Mouse (Mus musculus) left cerebral cortex, postnatal 14 days (tissue): ENCODE data around the gene Fat1. TPM values are rescaled to one million over a fixed set of nuclear protein-coding genes. Genes with fewer than 3 reads are reported as not detected.
"Not testable (repeated sequence)": the region's sequence is repeated elsewhere in the genome, so short reads cannot be mapped to it uniquely, and the experiment has no call there.

ENCODE experiments used
- DNase-seq, 2 experiments: peaks; one replicate each; pipeline ENCODE4 v3.0.0; 2021 to 2022; ENCODE audit warnings: low spot score in 2 of 2, mixed read lengths in 1 of 2
- intact Hi-C: fragments of 180-260 bp; cut with DNase I; formaldehyde crosslinking; loops from one replicate; pipeline ENCODE4 v1.15.1; 2025
- total RNA-seq, 2 experiments: library from RNA; stranded (reverse); gene quantifications; 2 replicates each; pipeline ENCODE4 v1.2.3; 2021

Gene Fat1
- total RNA-seq, 2 experiments from 2014 or later = 34.2 to 37.4 TPM

- intact Hi-C loops = no loop called here
- no peak for DNase-seq
Observed at GRCm38 (mm10) chr8:45052618-45053017, 117.4 kb downstream of the Fat1 start.

DNA sequence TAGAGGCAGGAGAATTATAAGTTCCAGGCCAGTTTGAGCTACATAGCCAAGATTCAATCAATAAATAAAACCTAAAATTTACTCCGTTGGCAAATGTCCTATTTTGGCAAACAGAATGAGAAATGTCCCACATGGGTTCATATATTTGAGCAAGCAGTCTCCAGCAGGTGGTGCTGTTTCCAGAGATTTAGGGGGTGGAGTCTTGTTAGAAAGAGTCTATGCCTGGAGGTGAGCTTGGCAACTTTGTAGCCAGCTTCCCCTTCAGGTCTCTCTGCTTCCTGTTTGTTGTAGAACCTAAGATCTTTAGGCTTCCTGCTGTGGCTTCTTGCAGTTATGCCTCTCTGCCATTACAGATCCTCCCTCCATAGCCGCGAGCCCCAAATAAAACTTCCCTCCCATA lies 120.3 kb downstream of the Fat1 start:
- intact Hi-C loops = no loop called here
- no peak for DNase-seq

DNA sequence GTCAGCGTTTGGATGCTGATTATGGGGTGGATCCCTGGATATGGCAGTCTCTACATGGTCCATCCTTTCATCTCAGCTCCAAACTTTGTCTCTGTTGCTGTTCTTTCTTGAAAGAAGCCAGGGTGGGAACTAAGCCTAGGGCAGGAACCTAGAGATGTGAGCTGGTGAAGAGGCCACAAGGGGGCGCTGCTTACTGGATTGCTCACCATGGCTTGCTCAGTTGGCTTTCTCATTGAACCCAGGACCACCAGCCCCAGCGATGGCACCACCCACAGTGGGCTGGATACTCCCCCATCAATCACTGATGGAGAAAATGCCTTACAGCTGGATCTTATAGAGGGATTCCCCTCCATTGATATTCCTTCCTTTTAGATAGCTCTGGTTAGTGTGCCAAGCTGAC lies 121.6 kb downstream of the Fat1 start:
- intact Hi-C loops = no loop called here
- DNase-seq = no peak

GRCm38 (mm10) chr8:45060083-45060482 lies 124.8 kb downstream of the Fat1 start:
- intact Hi-C loops = no loop called here
- DNase-seq = no peak

DNA sequence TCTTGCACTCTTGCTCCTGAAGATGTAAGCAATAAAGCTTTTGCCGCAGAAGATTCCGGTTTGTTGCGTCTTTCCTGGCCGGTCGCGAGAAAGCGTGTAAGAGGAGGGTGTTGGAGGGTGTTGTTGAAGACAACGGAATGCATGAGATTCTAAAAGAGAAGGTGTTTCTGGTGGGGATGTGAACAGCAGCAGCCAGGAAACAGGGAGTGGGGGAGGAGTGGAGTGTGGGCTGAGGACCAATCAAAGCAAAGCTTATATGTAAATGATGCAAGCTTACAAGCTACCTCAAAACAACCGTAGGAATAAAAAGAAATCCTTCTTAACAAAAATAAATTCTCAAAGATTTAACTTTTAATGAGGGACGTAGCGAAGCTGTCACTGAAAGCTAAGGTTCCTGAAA lies 127.1 kb downstream of the Fat1 start:
- no peak for DNase-seq
- intact Hi-C loops = no loop called here

- intact Hi-C loops = no loop called here
Observed at GRCm38 (mm10) chr8:45062982-45063924, 128.0 kb downstream of the Fat1 start.

DNA sequence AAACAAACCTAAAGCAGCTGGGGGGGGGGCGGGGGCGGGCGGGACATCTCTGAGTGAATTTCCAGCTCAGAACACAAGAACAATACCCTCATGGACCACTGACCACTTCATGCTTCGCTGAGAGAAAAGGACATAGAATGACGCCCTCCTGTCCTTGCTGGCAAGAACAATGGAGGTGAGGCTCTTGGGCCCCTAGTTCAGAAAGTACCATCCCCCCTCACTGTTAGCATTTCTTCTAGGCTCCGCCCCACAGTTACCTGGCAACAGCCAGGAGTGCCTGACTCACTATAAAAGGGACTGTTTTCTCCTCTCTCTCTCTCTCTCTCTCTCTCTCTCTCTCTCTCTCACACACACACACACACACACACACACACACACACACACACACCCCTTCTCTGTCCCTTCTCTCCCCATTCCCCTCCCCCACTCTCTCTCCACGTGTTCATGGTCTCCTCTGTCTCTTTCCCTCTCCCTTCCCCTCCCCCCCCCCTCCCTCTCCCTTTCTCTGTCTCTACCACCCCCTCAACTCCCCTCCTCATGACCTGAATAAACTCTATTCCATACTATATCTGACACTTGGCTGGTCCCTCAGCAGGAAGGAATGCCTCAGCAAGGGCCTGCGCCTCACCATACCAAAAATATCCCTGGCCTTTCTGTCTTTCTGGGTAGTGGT lies 129.1 kb downstream of the Fat1 start:
- intact Hi-C loops = no loop called here
- DNase-seq = no peak

More at GRCm38 (mm10) chr8:45062982-45063924, 128.0 kb downstream of the Fat1 start:
- no peak for DNase-seq

DNA sequence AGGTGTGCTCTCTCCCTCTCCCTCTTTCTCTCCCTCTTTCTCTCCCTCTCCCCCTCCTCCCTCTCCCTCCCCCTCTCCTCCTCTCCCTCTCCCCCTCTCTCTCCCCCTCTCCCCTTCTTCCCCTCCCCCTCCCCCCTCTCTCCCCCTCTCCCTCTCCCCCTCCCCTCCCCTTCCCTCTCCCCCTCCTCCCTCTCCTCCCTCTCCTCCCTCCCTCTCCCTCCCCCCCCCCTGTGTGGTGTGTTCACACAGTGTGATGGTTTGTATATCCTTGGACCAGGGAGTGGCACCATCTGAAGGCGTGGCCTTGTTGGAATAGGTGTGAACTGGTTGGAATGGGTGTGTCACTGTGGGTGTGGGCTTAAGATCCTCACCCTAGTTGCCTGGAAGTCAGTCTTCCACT lies 130.1 kb downstream of the Fat1 start:
- intact Hi-C loops, DNase-seq: not testable (repeated sequence)

GRCm38 (mm10) chr8:45068759-45069386 lies 133.6 kb downstream of the Fat1 start, which contains the start of gene Mtnr1a:
Gene Mtnr1a, plus strand, starts transcription at chr8:45069137.
- DNase-seq = peak; percentile 82 to 94
- intact Hi-C loops = loop anchor here (1.0 kb wide), 1 partner anchor 167 kb away; no protein-coding TSS in a partner anchor

DNA sequence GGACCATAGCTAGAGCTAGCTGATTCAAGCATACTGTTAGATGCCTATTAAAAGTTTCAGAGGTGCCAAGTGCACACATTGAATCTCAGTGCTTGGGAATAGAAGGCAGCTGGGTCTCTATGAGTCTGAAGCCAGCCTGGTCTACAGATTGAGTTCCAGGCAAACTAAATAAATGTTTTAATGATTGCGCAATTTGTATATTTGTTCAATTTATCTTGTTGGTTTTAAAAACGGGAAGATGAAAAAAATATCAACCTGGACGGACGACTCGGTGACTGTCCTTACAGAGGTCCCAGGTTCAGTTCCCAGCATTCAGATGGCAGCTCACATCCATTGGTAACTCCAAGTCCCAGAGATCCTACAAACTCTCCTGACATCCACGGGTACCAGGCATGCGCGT lies 135.7 kb downstream of the Fat1 start:
- DNase-seq = no peak
- intact Hi-C loops = no loop called here

DNA sequence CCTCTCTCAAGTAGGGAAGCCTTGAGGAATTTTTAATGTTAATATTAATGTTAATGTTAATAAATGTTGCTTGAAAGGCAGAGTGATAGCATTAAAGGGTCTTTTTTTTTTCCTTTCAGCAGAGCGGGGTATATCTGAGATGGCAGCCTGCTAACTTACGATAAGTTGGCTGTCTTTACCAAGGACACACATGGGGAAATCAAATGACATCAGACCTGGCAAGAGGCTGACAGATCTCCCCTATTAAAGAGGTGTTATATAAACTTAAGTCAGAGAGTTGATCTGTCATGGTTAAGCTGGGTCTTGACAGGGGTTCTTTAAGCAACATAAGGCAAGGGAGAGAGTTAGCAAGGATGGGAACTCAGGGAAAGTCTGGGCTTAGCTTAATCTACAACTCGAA lies 145.6 kb downstream of the Fat1 start:
- no peak for DNase-seq
- intact Hi-C loops = no loop called here

GRCm38 (mm10) chr8:45093599-45093998 lies 158.4 kb downstream of the Fat1 start:
- intact Hi-C loops = no loop called here
- no peak for DNase-seq

Other genes with a start within 250 kb of the Fat1 start
- not detected for gene Mtnr1a, start 133.7 kb downstream of the Fat1 start, total RNA-seq